Mouse (Mus musculus) MEL (cell line): ENCODE results near the gene Znrf1. TPM values are rescaled to one million over a fixed set of nuclear protein-coding genes. Genes with fewer than 3 reads are reported as not detected.

Source experiments
- BHLHE40 ChIP-seq: IDR thresholded peaks from 2 replicates; pipeline ENCODE4 v1.6.1; 2012; ENCODE audit warnings: low read depth, mild to moderate bottlenecking, inconsistent platforms, low read length, improper control_type of control experiment, borderline replicate concordance
- CHD1 ChIP-seq: IDR thresholded peaks from 2 replicates; pipeline ENCODE4 v1.6.1; 2012; ENCODE audit warnings: low read depth, mild to moderate bottlenecking, inconsistent platforms, low read length, improper control_type of control experiment
- EP300 ChIP-seq, 2 experiments: IDR thresholded peaks; 2 replicates each; pipeline ENCODE4 v1.6.1; 2011; ENCODE audit warnings: improper control_type of control experiment in 2 of 2, low read length in 2 of 2, low read depth in 1 of 2, mild to moderate bottlenecking in 1 of 2
- GABPA ChIP-seq: IDR thresholded peaks from 2 replicates; pipeline ENCODE4 v1.6.1; 2012; ENCODE audit warnings: low read depth, mild to moderate bottlenecking, inconsistent platforms, low read length, improper control_type of control experiment, moderate library complexity
- GATA1 ChIP-seq: IDR thresholded peaks from 2 replicates; pipeline ENCODE4 v1.6.1; 2011; ENCODE audit warnings: low read depth, low read length, improper control_type of control experiment
- JUND ChIP-seq: IDR thresholded peaks from 2 replicates; pipeline ENCODE4 v1.6.1; 2011; ENCODE audit warnings: low read depth, mild to moderate bottlenecking, improper control_type of control experiment, low read length
- MAFK ChIP-seq: IDR thresholded peaks from 2 replicates; pipeline ENCODE4 v1.6.1; 2011; ENCODE audit warnings: low read depth, mild to moderate bottlenecking, low read length, improper control_type of control experiment, borderline replicate concordance
- MAX ChIP-seq: IDR thresholded peaks from 2 replicates; pipeline ENCODE4 v1.6.1; 2011; ENCODE audit warnings: low read length, improper control_type of control experiment
- MEF2A ChIP-seq: IDR thresholded peaks from 2 replicates; pipeline ENCODE4 v1.6.1; 2014; ENCODE audit warnings: low read depth, mild to moderate bottlenecking, inconsistent platforms, low read length, improper control_type of control experiment; ENCODE audit not compliant: poor library complexity, insufficient replicate concordance, severe bottlenecking; ENCODE audit errors: extremely low read depth
- MXI1 ChIP-seq: IDR thresholded peaks from 2 replicates; pipeline ENCODE4 v1.6.1; 2011; ENCODE audit warnings: mild to moderate bottlenecking, low read depth, low read length, improper control_type of control experiment
- MYB ChIP-seq: IDR thresholded peaks from 2 replicates; pipeline ENCODE4 v1.6.1; 2011; ENCODE audit warnings: mild to moderate bottlenecking, low read depth, low read length, improper control_type of control experiment
- MYC ChIP-seq: IDR thresholded peaks from 2 replicates; pipeline ENCODE4 v1.6.1; 2011; ENCODE audit warnings: low read depth, mild to moderate bottlenecking, low read length, improper control_type of control experiment, moderate library complexity
- NELFE ChIP-seq: IDR thresholded peaks from 2 replicates; pipeline ENCODE4 v1.6.1; 2011; ENCODE audit warnings: low read depth, low read length, improper control_type of control experiment
- NRF1 ChIP-seq: IDR thresholded peaks from 2 replicates; pipeline ENCODE4 v1.6.1; 2014; ENCODE audit warnings: low read depth, mild to moderate bottlenecking, inconsistent platforms, low read length, improper control_type of control experiment, moderate library complexity; ENCODE audit not compliant: poor library complexity, insufficient read depth, severe bottlenecking
- POLR2A ChIP-seq, 2 experiments: IDR thresholded peaks; 2 replicates each; pipeline ENCODE4 v1.6.1; 2011 to 2012; ENCODE audit warnings: low read length in 2 of 2, mild to moderate bottlenecking in 2 of 2, control low read depth in 1 of 2, improper control_type of control experiment in 1 of 2, low read depth in 1 of 2, moderate library complexity in 1 of 2; ENCODE audit not compliant: control insufficient read depth in 1 of 2, insufficient read depth in 1 of 2, poor library complexity in 1 of 2
- RAD21 ChIP-seq: IDR thresholded peaks from 2 replicates; pipeline ENCODE4 v1.6.1; 2011; ENCODE audit warnings: mild to moderate bottlenecking, low read depth, low read length, improper control_type of control experiment
- TAL1 ChIP-seq: IDR thresholded peaks from 2 replicates; pipeline ENCODE4 v1.6.1; 2012; ENCODE audit warnings: mild to moderate bottlenecking, inconsistent platforms, low read length, moderate library complexity, mixed read lengths
- TBP ChIP-seq: IDR thresholded peaks from 2 replicates; pipeline ENCODE4 v1.8.0; 2011; ENCODE audit warnings: low read depth, low read length, improper control_type of control experiment
- TCF12 ChIP-seq: IDR thresholded peaks from 2 replicates; pipeline ENCODE4 v1.6.1; 2014; ENCODE audit warnings: low read depth, mild to moderate bottlenecking, inconsistent platforms, low read length, improper control_type of control experiment, moderate library complexity
- USF1 ChIP-seq: IDR thresholded peaks from 2 replicates; pipeline ENCODE4 v1.6.1; 2014; ENCODE audit warnings: low read depth, mild to moderate bottlenecking, inconsistent platforms, low read length, improper control_type of control experiment, moderate library complexity
- ZC3H11A ChIP-seq: IDR thresholded peaks from 2 replicates; pipeline ENCODE4 v1.6.1; 2012; ENCODE audit warnings: low read depth, mild to moderate bottlenecking, inconsistent platforms, low read length, improper control_type of control experiment
- ZKSCAN1 ChIP-seq: IDR thresholded peaks from 2 replicates; pipeline ENCODE4 v1.6.1; 2012; ENCODE audit warnings: low read depth, mild to moderate bottlenecking, inconsistent platforms, low read length, improper control_type of control experiment, moderate library complexity
- ZNF384 ChIP-seq: IDR thresholded peaks from 2 replicates; pipeline ENCODE4 v1.6.1; 2012; ENCODE audit warnings: low read depth, mild to moderate bottlenecking, inconsistent platforms, low read length, improper control_type of control experiment
- polyA plus RNA-seq, 2 experiments: library from polyadenylated mRNA; stranded (reverse) in 1 of 2; unstranded in 1 of 2; fragments of >175 nt in 1 of 2; fragments of >200 nt in 1 of 2; gene quantifications; 2 replicates each; pipeline versions ENCODE4 v1.2.1 to v1.2.4; 2012; ENCODE audit warnings: low replicate concordance in 2 of 2, low read depth in 1 of 2; ENCODE audit not compliant: insufficient read length in 2 of 2, insufficient read depth in 1 of 2, missing spikeins in 1 of 2
- total RNA-seq: library from RNA; depleted of rRNA; stranded (reverse); fragments of 300-350 nt; gene quantifications from 2 replicates; pipeline ENCODE4 v1.2.3, GENCODE M21; 2012

The Znrf1 gene
- total and polyA plus RNA-seq, 3 experiments = 18.4 to 36.0 TPM; not detected in 1

DNA sequence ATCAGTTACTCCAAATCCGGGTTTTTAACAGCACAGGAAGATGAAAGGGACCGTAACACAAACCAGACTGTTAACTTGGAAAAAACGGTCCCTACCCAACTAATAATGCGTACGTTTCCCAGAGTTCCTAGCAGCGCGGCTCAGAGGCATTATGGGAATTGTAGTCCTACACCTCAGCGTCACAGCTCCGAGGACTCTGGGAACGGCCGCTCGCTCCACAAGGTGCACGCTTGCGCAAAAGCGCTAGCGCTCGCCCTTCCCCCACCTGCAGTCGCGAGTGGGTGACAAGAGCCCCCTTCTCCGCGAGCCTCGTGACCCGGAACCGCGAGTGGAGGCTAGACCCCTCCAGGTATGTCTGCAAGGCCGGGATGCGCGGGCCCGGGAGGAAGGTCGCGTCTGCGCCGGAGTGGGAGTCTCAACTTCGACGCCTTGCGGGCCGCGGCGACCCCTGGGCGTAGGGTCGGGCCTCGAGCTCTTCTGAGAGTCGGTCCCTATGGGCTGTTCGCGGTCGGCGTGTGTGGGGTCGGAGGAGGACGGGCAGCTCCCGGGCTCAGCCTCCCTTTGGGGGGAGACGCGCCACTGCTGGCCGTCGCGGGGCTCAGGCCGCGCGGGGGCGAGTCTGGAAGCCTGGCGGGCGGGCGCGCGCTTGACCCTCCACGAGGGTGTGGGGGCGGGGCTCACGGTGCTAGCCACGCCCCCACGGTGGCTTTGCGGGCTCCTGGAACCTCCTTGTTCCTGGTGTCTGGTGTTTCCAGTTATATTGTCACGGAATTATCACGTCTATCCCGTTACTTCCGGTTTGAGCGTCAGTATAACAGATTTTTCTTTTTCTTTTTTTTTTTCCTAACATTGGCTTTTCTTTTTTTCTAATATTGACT is 107.6 kb downstream of the Znrf1 start, which contains the start of gene Zfp1 (continued):
- TF ChIP-seq TAL1 (no peak), USF1 (peak; percentile 24; the same call in 1 of the 2 replicates), ZC3H11A (no peak), MAX (peak; percentile 71), CHD1 (no peak), POLR2A (IDR thresholded peaks at IDR 0.05; ENCODE audit: control insufficient read depth in 1 of 2, insufficient read depth in 1 of 2, low read depth in 1 of 2, low read length in 2 of 2, poor library complexity in 1 of 2) (peak; percentile 64 to 84; a peak in 3 of 4 replicates), TBP (peak; percentile 93), NRF1 (peak; percentile 74), MEF2A (no peak), EP300 (IDR thresholded peaks at IDR 0.05; ENCODE audit: low read depth in 1 of 2, low read length in 2 of 2) (peak in 1 of 2 experiments; percentile 66; a peak in 2 of 4 replicates), MXI1 (peak; percentile 63; the same call in 1 of the 2 replicates), ZKSCAN1 (no peak), TCF12 (peak; percentile 74), NELFE (peak; percentile 72), JUND (peak; percentile 37; the same call in 1 of the 2 replicates), MYB (peak; percentile 96), MYC (peak; percentile 89), MAFK (no peak; the same call in 1 of the 2 replicates), RAD21 (no peak), GABPA (no peak), BHLHE40 (no peak; the same call in 1 of the 2 replicates), ZNF384 (peak; percentile 84), GATA1 (0 out of 2 replicates have a peak, but pooled peaks have one; percentile 6)
